Mouse (Mus musculus): Measurements from ENCODE around the gene Pgk1. TPM values are rescaled to one million over a fixed set of nuclear protein-coding genes. Genes with fewer than 3 reads are reported as not detected.

The Pgk1 gene
- polyA plus RNA-seq, 1 experiment from 2014 or later, result 351 TPM

Other genes with a start within 250 kb of the Pgk1 start
- 66.6 and 73.4 TPM in 2 replicates for gene Magt1, start 175.2 kb upstream of the Pgk1 start, polyA plus RNA-seq (2015; fragmentation: Nextera tagmentation; extraction: Ambion mirVana)
- 357 and 372 TPM in 2 replicates for gene Cox7b, start 171.4 kb upstream of the Pgk1 start, polyA plus RNA-seq (2015; fragmentation: Nextera tagmentation; extraction: Ambion mirVana)
- 30.4 and 36.7 TPM in 2 replicates for gene Atp7a, start 159.8 kb upstream of the Pgk1 start, polyA plus RNA-seq (2015; fragmentation: Nextera tagmentation; extraction: Ambion mirVana)
- 0.52 and 0.57 TPM in 2 replicates for gene Tlr13, start 43.9 kb upstream of the Pgk1 start, polyA plus RNA-seq (2015; fragmentation: Nextera tagmentation; extraction: Ambion mirVana)
- gene Taf9b, start 34.1 kb downstream of the Pgk1 start, polyA plus RNA-seq (2015; fragmentation: Nextera tagmentation; extraction: Ambion mirVana), result 8.4 and 9.3 TPM in 2 replicates
- gene Fnd3c2, start 68.3 kb downstream of the Pgk1 start, polyA plus RNA-seq (2015; fragmentation: Nextera tagmentation; extraction: Ambion mirVana), result not detected in 2 replicates